ENCODE assay signal across 14 mouse cellular contexts in the genomic region with DNA sequence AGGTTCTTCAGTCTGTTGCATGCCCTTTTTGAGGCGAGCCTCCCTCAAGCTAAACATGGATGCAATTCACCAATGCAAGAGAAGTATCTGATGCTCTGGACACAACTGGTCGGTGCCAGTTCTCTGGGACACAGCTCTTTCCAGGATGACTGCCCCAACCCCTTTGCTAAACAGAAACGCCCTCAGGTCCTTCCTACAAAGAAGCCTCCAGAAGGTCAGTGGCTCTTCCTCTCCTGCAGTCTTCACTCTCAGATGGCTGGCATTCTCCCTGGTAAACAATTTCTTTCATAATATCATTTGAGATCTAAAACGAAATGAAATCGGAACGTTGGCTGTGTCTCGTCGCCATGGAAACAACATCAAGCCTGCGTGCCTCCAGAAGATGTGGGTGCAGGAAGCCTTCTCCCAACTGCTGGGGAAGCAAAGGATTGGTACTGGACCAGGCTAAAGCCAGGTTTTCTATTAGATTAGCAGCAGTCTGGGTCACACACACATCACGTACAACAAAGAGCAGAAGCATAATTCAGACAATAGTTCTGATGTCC.
DNase-seq lines count a peak whose midpoint lies in the region; ATAC-seq and TF ChIP-seq lines count a peak whose summit lies in the region.
"Had no signal": no experiment of that assay in that cellular context is flagged by ENCODE, and none has a peak within 500 bp of the region (broad histone marks: within the 10 kb centered on the region; RNA-seq: fewer than 3 reads in every experiment).

No protein-coding gene starts in this region.

- H3K9ac ChIP-seq in neural tube, embryonic 15.5 days (replicated peaks) = no peak overlapping the region
- H3K9ac ChIP-seq in hindbrain, postnatal 0 days (replicated peaks; ENCODE audit: low read length) = no peak overlapping the region
- H3K9ac ChIP-seq: liver, embryonic 14.5 days had no signal

- no peak overlapping the region for H3K4me3 ChIP-seq in neural tube, embryonic 15.5 days (replicated peaks)
- no peak overlapping the region for H3K4me3 ChIP-seq in hindbrain, postnatal 0 days (ENCODE audit: low read length)
- H3K4me3 ChIP-seq in kidney, adult 2 months (ENCODE audit: insufficient read depth, low read depth, low read length) = no peak overlapping the region

- 0 out of 2 replicates have a peak overlapping the region, but pooled peaks have one; percentile 46 for H3K27ac ChIP-seq in neural tube, embryonic 15.5 days (replicated peaks)
- H3K27ac ChIP-seq in hindbrain, postnatal 0 days = peak overlapping the region; percentile 46
- no peak overlapping the region for H3K27ac ChIP-seq in kidney, adult 2 months (ENCODE audit: insufficient read depth, low read depth, low read length)
- H3K27ac ChIP-seq: liver, embryonic 14.5 days; stomach, postnatal 0 days had no signal

- no peak for TF ChIP-seq CTCF in hindbrain, postnatal 0 days (IDR thresholded peaks at IDR 0.05; ENCODE audit: low read depth)
- no peak for TF ChIP-seq CTCF in kidney, adult 2 months (conservative IDR thresholded peaks at IDR 0.05; ENCODE audit: insufficient read depth, insufficient read length, low read depth, low read length)

- TF ChIP-seq POLR2A in kidney, adult 2 months (IDR thresholded peaks at IDR 0.05; ENCODE audit: low read depth, low read length) = no peak

- no peaks in the 10 kb centered on the region for H3K9me3 ChIP-seq in neural tube, embryonic 15.5 days (replicated peaks)
- H3K9me3 ChIP-seq in hindbrain, postnatal 0 days (ENCODE audit: low read length) = no peaks in the 10 kb centered on the region

- H3K27me3 ChIP-seq in neural tube, embryonic 15.5 days (replicated peaks) = no peaks in the 10 kb centered on the region
- H3K27me3 ChIP-seq in hindbrain, postnatal 0 days (ENCODE audit: insufficient read depth, low read length) = no peaks in the 10 kb centered on the region
- H3K27me3 ChIP-seq in kidney, adult 2 months (replicated peaks; ENCODE audit: control insufficient read depth, insufficient read depth, low read length) = no peaks in the 10 kb centered on the region

- ATAC-seq in neural tube, embryonic 15.5 days (ENCODE audit: low FRiP score) = no peak
- ATAC-seq in hindbrain, postnatal 0 days = no peak
- ATAC-seq in activated CD4-positive, CD25-positive, alpha-beta regulatory T cell, adult 4 months = no peak
- ATAC-seq: inflammation-experienced regulatory T-cells, adult 6 months had no signal

- 0 out of 2 replicates have a peak, but pooled peaks cover 7% of the 10 kb centered on the region for H3K4me1 ChIP-seq in neural tube, embryonic 15.5 days
- no peaks in the 10 kb centered on the region for H3K4me1 ChIP-seq in hindbrain, postnatal 0 days (ENCODE audit: insufficient read depth, low read length)
- H3K4me1 ChIP-seq in kidney, adult 2 months (ENCODE audit: control insufficient read depth, insufficient read depth, low read length) = peaks cover 5% of the 10 kb centered on the region; the same call in 1 of the 2 replicates

- intact Hi-C loops in left cerebral cortex, postnatal 14 days (cut with DNase I) = no loop called here

- no peaks in the 10 kb centered on the region for H3K36me3 ChIP-seq in neural tube, embryonic 15.5 days
- H3K36me3 ChIP-seq in hindbrain, postnatal 0 days (ENCODE audit: insufficient read depth, low read length) = no peaks in the 10 kb centered on the region
- H3K36me3 ChIP-seq in kidney, adult 2 months (ENCODE audit: control insufficient read depth, insufficient read depth, low read length) = no peaks in the 10 kb centered on the region

- DNase-seq in neural tube, embryonic 10.5 days (ENCODE audit: extremely low spot score, low spot score) = no peak
- DNase-seq in hindbrain, postnatal 0 days (ENCODE audit: low spot score) = peak; percentile 69
- peak; percentile 79 to 86 for DNase-seq in left cerebral cortex, postnatal 14 days (ENCODE audit: low spot score in 2 of 2)
- DNase-seq in right cerebral cortex, postnatal 4 days = peak; percentile 49
- no peak for DNase-seq in cerebellum, adult 9-11 months
- DNase-seq in kidney, adult 2 months = no peak
- DNase-seq: kidney, postnatal 36 days; lung, postnatal 36 days had no signal

- no peak overlapping the region for H3K4me2 ChIP-seq in neural tube, embryonic 15.5 days
- no peak overlapping the region for H3K4me2 ChIP-seq in hindbrain, postnatal 0 days (ENCODE audit: low read depth, low read length)
- H3K4me2 ChIP-seq: heart, embryonic 11.5 days had no signal

- WGBS in neural tube, embryonic 15.5 days = 65% methylated on average over 10 of the region's 10 CpGs
- 47% methylated on average over 10 of the region's 10 CpGs for WGBS in hindbrain, postnatal 0 days
- 74% methylated on average over 10 of the region's 10 CpGs for WGBS in kidney, adult 2 months

Comparison
In these comparisons a context has a peak if more than half of its experiments do, and no peak if none do; other contexts are left out.
1. DNase-seq: peak in hindbrain, postnatal 0 days (single experiment), left cerebral cortex, postnatal 14 days (2 of 2) and right cerebral cortex, postnatal 4 days (single experiment); none in neural tube, embryonic 10.5 days (single experiment), cerebellum, adult 9-11 months (single experiment) and kidney, adult 2 months (single experiment).